Mouse (Mus musculus) spleen, adult 2 months (tissue): Measurements from ENCODE around the gene Xpr1. TPM values are rescaled to one million over a fixed set of nuclear protein-coding genes. Genes with fewer than 3 reads are reported as not detected.

Experiments
- DNase-seq, 2 experiments: peaks; one replicate each; pipeline versions ENCODE4 v3.0.0 to v3.0.0-alpha.2; 2012 to 2021; ENCODE audit warnings: low spot score in 2 of 2, low read depth in 1 of 2
- H3K27ac ChIP-seq: fragments of 200-500 bp; 2 replicates; pipeline ENCODE4 v1.5.1; 2012; ENCODE audit warnings: low read length, inconsistent platforms; ENCODE audit not compliant: insufficient read depth
- H3K27me3 ChIP-seq: fragments of 200-500 bp; 2 replicates; pipeline ENCODE4 v1.6.1; 2012; ENCODE audit warnings: mild to moderate bottlenecking, moderate library complexity, low read length, inconsistent platforms; ENCODE audit not compliant: control insufficient read depth, insufficient read depth
- H3K36me3 ChIP-seq: fragments of 200-500 bp; 2 replicates; pipeline ENCODE4 v1.6.1; 2012; ENCODE audit warnings: mild to moderate bottlenecking, low read length, inconsistent platforms; ENCODE audit not compliant: control insufficient read depth, insufficient read depth
- H3K4me1 ChIP-seq: fragments of 200-500 bp; 2 replicates; pipeline ENCODE4 v1.6.1; 2011; ENCODE audit warnings: inconsistent platforms; ENCODE audit not compliant: control insufficient read depth, insufficient read depth, insufficient read length
- H3K4me3 ChIP-seq: fragments of 200-500 bp; 2 replicates; pipeline ENCODE4 v1.5.1; 2011; ENCODE audit warnings: mild to moderate bottlenecking, inconsistent platforms; ENCODE audit not compliant: insufficient read depth, insufficient read length; ENCODE audit errors: extremely low read depth
- CTCF ChIP-seq: fragments of 200-500 bp; IDR thresholded peaks from 2 replicates; pipeline ENCODE4 v1.5.1; 2011; ENCODE audit warnings: mild to moderate bottlenecking, inconsistent platforms; ENCODE audit not compliant: insufficient read depth, insufficient read length, insufficient replicate concordance; ENCODE audit errors: extremely low read depth
- POLR2A ChIP-seq: fragments of 200-500 bp; IDR thresholded peaks from 2 replicates; pipeline ENCODE4 v1.6.1; 2011; ENCODE audit warnings: low read depth, low read length, inconsistent platforms
- WGBS: fragments of 180-500 bp; shearing (Covaris S2); methylation state at CpG from one replicate; pipeline ENCODE4 v1.1.7; 2018; 5-methylcytosine and 5-hydroxymethylcytosine counted together
- polyA plus RNA-seq: library from polyadenylated mRNA; depleted of rRNA; stranded (reverse); fragments of >200 nt; gene quantifications from 2 replicates; pipeline ENCODE4 v1.2.3, GENCODE M21; 2012

Gene Xpr1
- polyA plus RNA-seq, 1 experiment: 6.2 TPM

- H3K4me3 ChIP-seq: no peak overlapping the region
- no peak overlapping the region for H3K27ac ChIP-seq
- H3K36me3 ChIP-seq: peaks cover 8% of the 10 kb centered on the region
- no peaks in the 10 kb centered on the region for H3K4me1 ChIP-seq
- DNase-seq: no peak
- whole genome bisulfite sequencing: 95% methylated on average over 2 of the region's 2 CpGs
- TF ChIP-seq CTCF: no peak
- TF ChIP-seq POLR2A: no peak
- H3K27me3 ChIP-seq: no peaks in the 10 kb centered on the region
Measured at GRCm38 (mm10) chr1:155303402-155303801, 113.8 kb downstream of the Xpr1 start.

GRCm38 (mm10) chr1:155297615-155298014 is 119.6 kb downstream of the Xpr1 start:
- no peak for TF ChIP-seq CTCF
- TF ChIP-seq POLR2A: no peak
- WGBS: 88% methylated on average over 5 of the region's 5 CpGs

GRCm38 (mm10) chr1:155297203-155297602 is 120.0 kb downstream of the Xpr1 start:
- WGBS: 92% methylated on average over 2 of the region's 2 CpGs
- H3K27me3 ChIP-seq: no peaks in the 10 kb centered on the region
- no peak overlapping the region for H3K27ac ChIP-seq
- H3K4me3 ChIP-seq: no peak overlapping the region
- no peak for TF ChIP-seq CTCF
- no peak for TF ChIP-seq POLR2A
- H3K36me3 ChIP-seq: peaks cover 3% of the 10 kb centered on the region
- no peaks in the 10 kb centered on the region for H3K4me1 ChIP-seq
- DNase-seq: no peak

More at GRCm38 (mm10) chr1:155297615-155298014, 119.6 kb downstream of the Xpr1 start:
- Histone ChIP-seq H3K4me1 (no peaks in the 10 kb centered on the region), H3K27me3 (no peaks in the 10 kb centered on the region), H3K4me3 (no peak overlapping the region), H3K27ac (no peak overlapping the region), H3K36me3 (peaks cover 2% of the 10 kb centered on the region)
- no peak for DNase-seq

DNA sequence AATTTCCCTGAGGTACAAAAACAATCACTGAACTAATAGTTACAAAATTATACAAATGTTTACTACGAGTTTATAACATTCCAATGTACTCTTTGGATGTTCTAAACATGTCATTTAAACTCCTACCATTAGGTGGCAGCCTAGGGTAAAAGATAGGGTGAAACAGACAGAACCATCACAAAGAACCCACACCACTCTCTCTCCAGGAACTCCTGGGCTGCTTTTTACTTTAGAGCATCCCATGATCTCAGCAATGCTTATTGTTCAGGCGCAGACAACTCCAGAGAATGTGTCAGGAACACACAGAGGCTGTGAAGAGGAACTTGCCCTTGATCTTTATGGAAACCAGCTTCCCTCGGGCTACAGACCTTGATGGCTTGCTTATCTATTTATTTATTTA is 123.8 kb downstream of the Xpr1 start:
- no peaks in the 10 kb centered on the region for H3K4me1 ChIP-seq
- H3K36me3 ChIP-seq: peaks cover 10% of the 10 kb centered on the region
- H3K4me3 ChIP-seq: no peak overlapping the region
- TF ChIP-seq CTCF: peak; percentile 8; the same call in 1 of the 2 replicates
- TF ChIP-seq POLR2A: no peak
- 38% methylated on average over 3 of the region's 3 CpGs for WGBS
- no peak overlapping the region for H3K27ac ChIP-seq
- H3K27me3 ChIP-seq: no peaks in the 10 kb centered on the region
- peak in 1 of 2 experiments; percentile 40 for DNase-seq

DNA sequence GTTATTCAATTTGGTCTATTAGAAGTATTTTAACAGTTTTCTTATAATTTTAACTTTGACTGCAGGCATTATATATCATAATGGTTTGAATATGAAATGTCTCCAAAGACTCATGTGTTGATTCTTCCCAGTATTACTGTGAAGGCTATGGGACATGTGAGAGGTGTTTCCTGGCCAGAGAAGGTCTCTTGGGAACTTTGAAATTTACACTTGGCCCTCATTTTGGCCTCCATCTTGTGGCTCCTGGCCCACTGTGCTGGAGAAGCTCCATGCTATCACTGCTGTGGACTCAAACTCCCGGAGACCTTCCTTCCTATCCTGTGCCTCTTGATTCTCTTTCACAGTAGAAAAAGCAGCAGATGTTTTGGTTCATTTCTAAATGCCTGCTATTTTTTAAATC is 127.8 kb downstream of the Xpr1 start:
- Histone ChIP-seq H3K4me3 (no peak overlapping the region), H3K4me1 (no peaks in the 10 kb centered on the region), H3K27ac (no peak overlapping the region), H3K27me3 (no peaks in the 10 kb centered on the region), H3K36me3 (peaks cover 15% of the 10 kb centered on the region)
- DNase-seq: no peak
- WGBS: 81% methylated on average over 1 of the region's 1 CpGs
- no peak for TF ChIP-seq CTCF
- TF ChIP-seq POLR2A: no peak

- peaks cover 16% of the 10 kb centered on the region for H3K36me3 ChIP-seq
Measured at GRCm38 (mm10) chr1:155288033-155288432, 129.2 kb downstream of the Xpr1 start.

DNA sequence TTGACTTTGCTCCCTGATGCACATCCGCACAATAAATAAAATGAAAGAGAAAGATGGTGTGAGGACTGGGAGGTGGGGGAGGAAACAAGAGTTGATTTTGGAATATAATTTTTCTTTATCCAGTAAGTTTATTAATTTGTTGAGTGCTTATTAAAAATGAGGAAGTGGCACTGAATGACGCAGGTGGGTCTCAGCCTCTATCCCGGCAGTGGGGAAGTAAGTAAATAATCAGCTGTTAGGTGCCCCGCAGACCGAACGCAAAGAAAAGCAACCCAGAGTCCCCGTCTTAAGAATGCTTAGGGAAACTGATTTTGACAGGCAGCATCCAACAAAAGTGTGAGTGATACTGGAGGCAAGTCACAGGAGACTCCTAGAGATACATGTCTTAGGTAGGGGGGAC is 133.4 kb downstream of the Xpr1 start:
- Histone ChIP-seq H3K36me3 (peaks cover 14% of the 10 kb centered on the region), H3K4me3 (no peak overlapping the region), H3K27me3 (no peaks in the 10 kb centered on the region), H3K4me1 (no peaks in the 10 kb centered on the region), H3K27ac (no peak overlapping the region)
- WGBS: 35% methylated on average over 7 of the region's 7 CpGs
- peak in 1 of 2 experiments; percentile 26 for DNase-seq
- TF ChIP-seq POLR2A (no peak), CTCF (no peak)

More at GRCm38 (mm10) chr1:155288033-155288432, 129.2 kb downstream of the Xpr1 start:
- no peak for TF ChIP-seq POLR2A
- no peak for TF ChIP-seq CTCF
- Histone ChIP-seq H3K4me1 (no peaks in the 10 kb centered on the region), H3K27ac (no peak overlapping the region), H3K27me3 (no peaks in the 10 kb centered on the region), H3K4me3 (no peak overlapping the region)
- 98% methylated on average over 3 of the region's 3 CpGs for WGBS
- no peak for DNase-seq
